Mouse (Mus musculus) right cerebral cortex, postnatal 4 days (tissue): ENCODE results near the gene Pdgfb.

Source experiments
- DNase-seq: peaks from one replicate; pipeline ENCODE4 v3.0.0-alpha.2; 2022

Gene Pdgfb

DNA sequence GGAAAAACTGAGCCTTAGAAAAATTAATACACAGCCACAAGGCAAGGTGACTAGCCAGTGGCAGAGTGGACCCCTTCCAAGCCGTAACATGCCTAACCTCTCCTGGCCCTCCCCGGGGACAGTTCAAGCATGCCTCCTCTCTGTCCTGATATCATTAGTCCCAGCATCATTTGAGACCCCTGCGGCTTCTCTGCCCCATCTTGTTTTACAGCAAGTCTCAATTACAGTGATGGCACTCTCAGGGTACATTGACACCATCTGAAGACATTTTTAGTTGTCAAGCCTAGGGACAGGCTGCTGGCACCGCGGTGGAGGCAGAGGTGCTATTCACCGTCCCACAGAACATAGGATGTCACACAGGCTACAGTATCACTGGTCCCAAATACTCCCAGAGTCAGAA, 6.3 kb downstream of the Pdgfb start:
- DNase-seq: no peak

DNA sequence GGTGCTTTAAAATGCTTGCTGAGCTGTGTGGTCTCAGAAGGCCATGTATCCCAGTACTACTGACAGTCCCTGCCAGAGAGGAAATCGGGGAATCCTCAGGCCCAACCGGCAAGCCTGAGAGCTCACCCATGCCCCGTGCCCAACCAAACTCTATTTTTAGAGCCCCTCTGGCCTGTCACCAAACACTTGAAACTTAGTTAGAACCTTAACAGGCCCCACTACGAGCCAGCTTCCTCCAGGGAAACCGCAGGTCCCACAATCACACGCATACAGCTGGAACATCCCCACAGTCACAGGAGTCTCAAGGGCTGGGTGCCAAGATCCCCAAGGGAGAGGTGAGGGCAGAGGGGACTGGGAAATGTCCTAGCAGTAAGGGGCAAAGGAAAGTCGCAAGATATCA, 8.6 kb downstream of the Pdgfb start:
- DNase-seq: no peak

DNA sequence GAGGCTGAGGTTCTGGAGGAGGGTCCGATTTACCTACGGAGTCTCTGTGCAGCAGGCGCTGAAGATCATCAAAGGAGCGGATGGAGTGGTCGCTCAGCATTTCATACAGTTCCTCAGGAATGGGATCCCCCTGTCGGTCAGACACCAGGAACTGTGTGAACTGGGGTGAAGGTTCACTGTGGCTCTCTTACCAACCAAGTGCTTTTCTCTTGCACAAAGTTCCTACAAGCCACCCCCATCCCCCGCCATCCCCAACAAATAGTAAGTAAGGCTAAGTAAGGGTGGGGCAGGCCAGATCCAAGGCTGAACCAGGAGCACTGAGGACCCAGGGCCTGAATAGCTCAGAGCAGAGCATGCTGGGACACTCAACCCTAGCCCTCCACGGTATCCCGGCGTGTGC, 9.3 kb downstream of the Pdgfb start:
- no peak for DNase-seq

DNA sequence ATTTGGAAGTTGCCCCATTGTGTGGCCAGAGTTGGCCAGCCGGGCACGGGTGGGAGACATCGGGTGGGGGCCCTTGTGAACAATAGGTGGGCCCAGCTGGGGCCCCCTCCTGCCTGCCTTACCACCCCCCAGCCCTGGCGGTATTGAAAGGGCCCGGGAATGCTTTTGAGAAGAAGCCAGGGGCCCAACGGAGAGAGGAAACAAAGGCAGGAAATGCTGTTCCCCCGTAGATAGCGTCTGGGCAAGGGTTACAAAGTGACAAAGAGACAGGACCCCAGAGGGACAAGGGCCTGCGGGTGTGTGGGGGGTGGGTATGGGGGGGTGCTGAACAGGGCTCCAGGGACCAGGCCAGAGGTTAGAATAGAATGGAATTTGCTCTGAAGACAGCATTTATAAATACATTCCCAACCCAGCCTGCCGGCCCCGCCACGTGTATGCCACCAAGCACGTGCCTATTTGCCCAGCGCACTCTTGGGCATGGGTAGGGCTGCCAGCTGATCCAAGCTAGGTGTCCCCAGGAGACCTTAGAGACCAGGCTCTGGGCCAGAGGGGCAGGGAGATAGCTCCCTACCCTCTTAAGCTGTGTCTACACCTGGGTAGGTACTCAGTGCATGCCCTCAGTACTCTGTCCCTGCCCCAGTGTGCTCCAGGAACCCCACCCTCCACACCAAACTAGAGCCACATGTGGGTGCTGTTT, 10.0 kb downstream of the Pdgfb start:
- DNase-seq: no peak

DNA sequence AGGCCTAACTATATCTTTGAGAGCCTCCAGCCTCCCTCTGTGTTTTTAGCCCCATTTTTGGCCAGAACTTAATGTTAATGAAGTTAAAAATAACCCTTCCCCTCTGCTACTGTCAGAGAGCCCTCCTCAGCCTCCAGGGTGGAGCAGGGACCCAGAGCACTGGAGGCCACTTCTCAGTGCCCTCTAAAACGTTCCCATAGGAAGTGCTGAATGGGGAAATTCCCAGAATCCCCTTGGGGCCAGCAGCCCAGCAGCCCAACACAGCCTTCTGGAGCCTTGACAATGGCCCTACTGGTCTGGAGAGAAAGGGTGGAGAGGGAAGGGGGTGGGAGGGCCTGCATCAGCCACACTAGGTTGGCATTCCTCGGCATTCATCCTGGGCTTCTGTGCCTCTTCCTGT, 11.2 kb downstream of the Pdgfb start:
- no peak for DNase-seq

DNA sequence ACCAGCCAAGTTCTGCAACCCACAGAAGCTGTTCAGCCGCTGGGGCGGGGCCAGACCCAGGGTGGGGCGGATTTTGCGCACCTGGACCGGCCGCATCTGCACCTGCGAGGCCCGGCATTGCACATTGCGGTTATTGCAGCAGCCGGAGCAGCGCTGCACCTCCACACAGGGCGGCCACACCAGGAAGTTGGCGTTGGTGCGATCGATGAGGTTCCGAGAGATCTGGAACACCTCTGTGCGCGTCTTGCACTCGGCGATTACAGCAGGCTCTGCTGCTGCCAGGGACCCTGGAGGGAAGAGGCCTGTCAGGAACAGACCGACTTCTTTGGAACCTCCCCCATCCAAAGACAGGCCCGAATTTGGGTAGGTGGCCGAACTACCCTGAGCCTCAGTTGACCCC, 13.2 kb downstream of the Pdgfb start:
- DNase-seq: no peak

DNA sequence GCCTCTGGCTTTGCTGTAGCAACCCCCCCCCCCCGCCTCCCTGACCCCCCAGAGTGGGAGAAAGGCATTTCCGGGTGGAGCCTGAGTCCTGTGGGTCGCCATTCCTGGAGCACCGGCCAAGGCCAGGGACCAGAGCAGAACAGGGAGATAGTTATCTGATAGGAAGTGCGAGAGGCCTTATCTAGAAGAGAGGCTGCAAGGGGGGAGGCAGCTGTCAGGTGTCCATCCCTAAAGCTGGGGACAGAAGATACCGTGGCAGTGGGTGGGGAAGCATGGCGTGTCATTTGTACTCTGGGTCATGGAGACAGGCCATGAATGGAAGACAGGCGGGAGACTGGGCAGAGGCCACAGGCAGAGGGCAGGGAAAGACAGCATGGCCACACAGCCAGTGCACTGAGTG, 14.1 kb downstream of the Pdgfb start:
- DNase-seq: no peak

DNA sequence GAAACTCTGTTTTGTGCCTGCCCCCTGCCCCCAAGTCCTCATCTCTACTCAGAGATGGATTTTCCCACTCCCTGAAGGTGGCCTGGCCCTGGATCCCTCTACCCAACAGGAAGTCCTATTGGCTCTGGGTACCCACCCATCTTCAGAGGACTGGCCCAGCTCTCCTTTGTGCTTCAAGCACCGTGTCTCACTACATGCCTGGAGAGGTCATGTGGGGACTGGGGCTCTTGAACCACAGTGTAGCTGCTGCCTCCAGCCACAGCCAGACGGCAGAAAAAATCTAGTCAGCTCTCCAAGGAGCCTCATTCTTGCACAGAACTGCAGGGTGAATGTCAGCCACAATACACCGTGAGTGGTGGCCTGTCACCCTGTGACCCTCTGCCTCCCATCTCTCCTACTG, 16.8 kb downstream of the Pdgfb start:
- no peak for DNase-seq

DNA sequence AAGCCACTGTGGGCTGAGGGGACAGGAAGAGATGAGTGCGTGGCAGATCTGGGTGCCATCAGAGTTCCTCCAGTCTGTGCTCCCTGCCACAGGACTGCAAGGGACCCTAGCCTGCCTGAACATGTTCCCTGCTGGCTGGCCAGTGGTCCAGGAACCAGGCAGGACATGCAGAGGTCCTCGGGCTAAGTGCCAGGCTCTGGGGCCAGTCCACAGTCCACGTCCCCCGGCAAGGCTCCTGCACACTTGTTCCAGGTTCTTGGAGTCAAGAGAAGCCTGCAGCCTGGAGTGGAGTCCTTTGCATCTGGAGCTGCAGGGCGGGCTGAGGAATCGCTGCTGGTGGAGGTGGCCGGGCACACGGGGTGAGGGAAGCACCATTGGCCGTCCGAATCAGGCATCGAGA, 18.0 kb downstream of the Pdgfb start:
- no peak for DNase-seq

DNA sequence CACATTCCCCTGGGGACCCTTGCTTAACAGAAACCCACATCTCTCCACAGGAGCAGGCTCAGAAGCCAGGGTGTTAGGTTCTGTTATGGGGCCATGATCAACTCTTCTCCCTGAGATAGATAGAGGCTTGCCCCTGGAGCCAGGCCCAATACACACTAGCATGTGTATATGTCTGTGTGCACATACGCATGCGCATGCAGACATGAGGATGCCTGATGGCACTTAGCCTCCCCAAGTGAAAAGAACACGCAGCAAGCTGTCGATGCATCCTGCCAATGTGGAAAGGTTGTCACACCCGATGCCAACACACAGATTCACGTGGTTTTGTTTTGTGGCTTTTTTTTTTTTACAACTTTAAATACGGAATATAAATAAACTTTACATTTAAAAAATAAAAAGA, 19.2 kb downstream of the Pdgfb start:
- DNase-seq: no peak

DNA sequence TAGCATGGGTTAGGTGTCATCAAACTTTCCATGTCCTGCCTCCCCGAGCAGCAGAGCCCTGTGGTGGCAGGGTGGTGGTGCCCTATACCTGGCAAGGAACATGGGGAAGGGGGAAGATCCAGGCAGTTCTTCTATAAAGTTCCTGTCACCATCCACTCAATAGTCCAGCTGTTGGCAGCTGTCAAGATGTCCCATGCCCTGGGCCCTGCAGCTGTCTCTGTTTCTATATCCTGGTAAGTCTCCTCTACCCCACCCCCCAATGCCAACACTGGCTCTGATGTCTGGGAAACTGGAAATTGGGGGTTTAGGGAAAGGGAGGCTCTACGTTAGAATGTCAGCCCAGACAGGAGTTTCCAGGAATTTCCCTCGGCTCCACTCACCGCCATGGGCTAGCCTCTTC, 20.2 kb downstream of the Pdgfb start:
- DNase-seq: no peak

DNA sequence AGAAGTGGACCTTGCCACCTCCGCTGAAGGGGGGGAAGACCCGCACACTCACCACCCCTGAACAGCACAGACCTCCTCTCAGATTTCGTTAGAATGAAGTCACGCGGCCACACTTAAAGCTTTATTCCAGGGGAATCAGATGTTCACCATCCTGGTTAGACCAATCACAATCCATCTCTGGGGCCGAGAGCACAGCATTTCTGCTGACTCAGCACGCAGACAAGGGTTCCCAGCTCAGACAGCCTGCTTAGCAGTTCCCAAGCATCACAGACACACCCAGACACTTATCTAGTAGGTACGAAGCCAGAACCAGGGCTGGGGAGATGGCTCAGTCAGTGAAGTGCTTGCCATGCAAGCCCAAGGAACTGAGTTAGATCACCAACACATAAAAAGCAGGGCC, 28.6 kb downstream of the Pdgfb start:
- DNase-seq: no peak

DNA sequence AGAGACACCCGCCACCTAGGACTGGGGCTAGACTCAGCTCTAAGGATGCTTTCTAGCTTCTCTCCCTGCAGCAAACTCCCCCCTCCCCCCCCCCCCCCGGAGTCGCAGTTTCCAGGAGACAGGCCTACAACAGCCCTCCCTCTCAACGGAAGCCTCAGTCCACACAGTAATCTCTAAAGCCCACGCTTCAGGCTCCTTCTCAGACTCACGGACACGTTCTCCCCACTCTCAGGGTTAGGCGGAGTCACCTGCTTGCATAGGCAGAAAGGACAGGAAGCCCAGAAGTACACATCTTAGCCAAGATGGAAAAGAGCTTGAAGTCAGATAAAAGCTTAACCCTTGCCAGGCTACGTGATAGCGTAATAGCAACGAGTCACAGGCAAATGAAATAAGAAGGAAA, 29.3 kb downstream of the Pdgfb start:
- DNase-seq: no peak

DNA sequence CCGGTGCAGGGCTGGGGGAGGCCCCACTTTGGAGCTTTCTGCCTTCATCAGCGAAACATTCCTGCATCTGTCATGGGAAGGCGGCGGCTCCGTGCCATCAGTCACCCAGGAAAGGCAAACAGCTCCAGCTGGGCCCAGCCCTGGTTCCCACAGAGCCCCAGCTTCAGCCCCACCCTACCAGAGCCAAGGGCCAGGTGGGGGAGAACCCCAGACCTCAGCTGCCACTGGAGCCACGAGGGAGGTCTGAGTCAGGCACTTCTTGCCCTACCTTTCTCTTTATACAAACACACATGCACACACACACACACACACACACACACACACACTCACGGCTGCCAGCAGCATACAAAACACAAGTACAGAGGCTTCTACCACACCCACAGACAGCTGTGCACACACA, 30.6 kb downstream of the Pdgfb start:
- DNase-seq: no peak

DNA sequence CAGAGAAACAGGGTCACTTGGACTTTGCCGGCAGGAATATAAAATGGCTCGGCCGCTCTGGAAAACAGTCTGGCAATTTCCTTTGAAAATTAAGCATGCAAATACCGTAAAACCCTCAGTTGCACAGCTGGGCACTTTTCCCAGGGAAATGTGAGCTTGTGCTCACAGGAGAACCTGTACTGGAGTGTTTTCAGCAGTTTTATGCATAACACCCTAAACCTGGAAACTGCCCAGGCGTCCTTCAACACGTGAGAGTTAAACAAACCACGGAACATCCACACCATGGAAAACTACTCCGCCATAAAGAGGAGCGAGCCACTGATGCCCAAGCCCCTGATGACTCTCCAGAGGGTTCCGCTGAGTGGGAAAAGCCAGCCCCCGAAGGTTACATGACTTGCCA, 34.1 kb downstream of the Pdgfb start:
- no peak for DNase-seq

DNA sequence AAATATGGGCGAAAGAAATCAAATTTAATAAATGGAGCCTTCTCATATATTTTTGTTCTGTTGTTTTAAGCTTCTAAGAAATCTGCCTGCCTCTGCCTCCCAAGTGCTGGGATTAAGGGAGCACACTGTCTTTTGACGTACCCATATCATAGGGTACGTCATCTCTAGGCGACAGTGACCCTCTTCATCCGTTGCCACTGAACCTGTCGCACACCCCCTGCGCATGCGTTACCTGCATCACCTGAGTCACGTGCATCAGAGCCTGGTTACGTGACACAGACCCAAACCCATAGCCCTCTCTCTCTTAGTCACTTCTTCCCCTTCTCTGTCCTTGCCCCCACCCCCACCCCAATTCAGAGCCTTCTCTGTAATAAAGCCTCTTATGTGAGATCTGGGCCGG, 42.6 kb downstream of the Pdgfb start:
- no peak for DNase-seq

DNA sequence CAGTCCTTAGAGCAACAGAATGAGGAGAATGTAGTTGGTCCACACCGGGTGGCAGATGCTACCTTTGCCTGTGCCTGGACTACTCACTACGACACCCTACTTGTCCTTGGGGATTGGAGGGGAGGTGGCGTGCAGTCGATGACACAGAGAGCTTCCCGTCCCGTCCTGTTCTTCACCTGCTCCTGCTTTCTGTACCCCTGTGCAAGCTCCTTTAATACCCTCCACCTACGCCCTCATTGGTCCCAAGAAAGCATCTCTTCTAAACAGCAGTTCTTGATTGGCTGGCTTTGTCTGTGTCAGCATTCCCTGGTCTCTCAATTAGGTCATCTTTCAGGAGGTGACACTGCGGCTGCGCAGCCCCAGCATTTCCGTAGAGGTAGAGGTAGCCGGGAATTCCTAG, 43.8 kb downstream of the Pdgfb start, which contains the start of gene Cbx7:
Cbx7 (minus strand) TSS at position 180 of the 400 bp plus-strand sequence.
- DNase-seq: no peak

DNA sequence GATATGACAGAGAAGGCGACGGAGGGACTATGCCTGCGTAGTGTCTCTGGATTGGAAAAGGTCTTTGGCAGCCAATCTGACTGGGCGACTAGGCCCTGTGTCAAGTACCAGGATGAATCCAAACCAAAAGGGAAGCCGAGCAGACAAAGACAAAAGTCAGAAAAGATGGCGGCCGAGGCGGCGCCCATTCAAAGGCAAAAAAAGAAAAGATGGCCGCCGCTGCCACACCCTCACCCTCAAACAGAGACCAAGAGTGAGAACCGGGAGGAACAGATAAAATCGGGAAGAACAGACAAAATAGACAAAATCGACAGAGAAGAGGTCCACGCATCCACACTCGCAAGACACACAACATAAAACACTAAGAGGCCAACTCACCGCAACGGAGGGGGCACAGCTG, 44.3 kb downstream of the Pdgfb start:
- no peak for DNase-seq

DNA sequence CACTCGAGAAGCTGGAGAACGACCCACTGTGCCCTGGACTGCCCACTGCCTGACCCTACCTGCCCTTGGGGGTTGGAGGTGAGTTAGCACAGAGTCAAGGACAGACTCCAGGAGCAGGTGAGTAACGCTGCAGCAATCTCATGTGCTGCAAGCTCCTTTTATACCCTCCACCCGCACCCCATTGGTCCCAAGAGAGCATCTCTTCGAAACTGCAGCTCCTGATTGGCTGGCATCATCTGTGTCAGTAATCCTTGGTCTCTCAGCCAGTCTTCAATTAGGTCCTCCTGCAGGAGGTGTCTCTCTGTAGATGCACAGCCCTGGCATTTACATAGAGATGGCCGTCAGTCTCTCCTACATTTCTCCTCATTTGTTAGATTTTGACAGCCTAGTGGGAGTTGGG, 47.4 kb downstream of the Pdgfb start:
- DNase-seq: no peak

DNA sequence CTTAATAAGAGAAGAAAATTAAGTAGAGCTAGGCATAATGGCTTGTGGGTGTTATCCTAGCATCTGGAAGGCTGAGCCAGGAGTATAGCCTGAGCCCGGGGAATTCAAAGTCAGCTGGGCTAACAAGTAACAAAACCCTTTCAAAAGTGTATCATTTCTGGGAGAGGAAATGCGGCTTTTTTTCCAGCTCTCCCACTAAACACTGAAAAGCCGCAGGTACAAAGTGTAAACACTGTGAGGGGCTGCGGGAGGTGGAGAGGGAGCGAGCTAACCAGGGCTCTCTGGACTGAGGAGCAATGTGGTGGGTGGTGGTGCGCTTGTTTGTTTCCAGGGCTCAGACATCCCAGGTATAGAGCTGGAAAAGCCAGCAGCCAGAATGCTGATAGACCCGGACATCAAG, 50.4 kb downstream of the Pdgfb start:
- DNase-seq: no peak

DNA sequence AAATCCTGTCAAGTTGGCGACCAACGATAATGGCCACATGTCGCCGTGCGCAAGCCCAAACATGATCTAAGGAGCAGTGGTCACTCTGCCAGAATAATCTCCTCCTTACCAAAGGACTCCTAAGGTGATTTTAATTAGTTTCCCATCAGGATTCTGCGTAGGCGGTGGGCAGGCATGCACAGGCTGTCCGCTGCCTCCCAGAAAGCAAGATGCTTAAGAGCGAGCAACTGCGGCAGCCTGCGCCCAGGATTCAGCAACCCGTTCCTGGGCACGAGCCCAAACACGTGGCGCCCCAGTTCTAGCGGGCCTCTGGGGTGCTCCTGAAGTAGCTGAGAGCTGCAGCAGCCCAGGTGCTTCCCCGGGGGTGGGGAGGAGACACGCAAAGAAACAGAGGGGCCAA, 52.1 kb downstream of the Pdgfb start:
- DNase-seq: no peak

DNA sequence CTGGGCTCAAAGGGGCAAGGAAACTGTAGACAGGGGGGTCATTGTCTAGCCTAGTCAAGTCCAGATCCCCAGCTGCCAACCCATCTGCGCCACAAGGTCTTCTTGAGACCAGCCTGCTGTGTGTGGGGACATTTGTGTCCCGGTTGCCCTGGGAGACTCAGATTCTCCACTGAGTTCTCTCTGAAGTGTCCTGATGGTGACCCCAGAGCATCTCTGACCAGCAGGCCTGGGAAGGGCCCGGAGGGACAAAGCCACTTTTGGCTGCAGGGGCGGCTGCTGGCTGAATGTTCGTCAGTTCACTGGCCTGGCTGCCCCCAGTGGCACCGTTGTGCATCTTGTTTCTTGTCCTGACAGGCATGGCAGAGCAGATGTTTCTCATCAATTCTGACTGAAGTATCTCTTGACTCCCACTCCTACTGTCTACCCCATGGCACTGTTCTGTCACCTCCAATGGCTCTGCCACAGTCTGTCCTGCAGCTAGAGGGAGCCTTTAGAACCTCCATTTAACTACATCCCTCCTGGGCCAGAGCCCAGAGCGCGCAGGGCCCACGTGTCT, 53.3 kb downstream of the Pdgfb start:
- no peak for DNase-seq

DNA sequence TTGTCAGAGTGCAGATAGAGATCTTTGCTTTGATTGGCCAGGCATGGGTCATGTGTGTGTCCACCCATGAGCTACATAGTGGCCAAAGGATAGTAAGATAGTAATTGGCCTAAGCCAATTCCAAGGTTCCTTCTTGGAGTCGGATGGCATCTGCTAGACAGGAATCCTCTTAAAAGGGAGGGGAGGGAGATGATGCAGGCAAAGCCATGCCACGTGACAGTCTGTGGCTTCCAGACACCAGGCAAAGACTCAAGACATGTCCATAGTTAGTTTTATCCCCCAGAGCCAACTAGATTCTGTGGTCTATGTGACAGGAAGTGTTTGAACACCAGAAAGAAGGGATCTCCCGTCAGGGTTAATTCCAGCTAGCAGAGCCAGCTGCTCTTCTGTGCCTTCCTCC, 56.4 kb downstream of the Pdgfb start:
- DNase-seq: no peak

DNA sequence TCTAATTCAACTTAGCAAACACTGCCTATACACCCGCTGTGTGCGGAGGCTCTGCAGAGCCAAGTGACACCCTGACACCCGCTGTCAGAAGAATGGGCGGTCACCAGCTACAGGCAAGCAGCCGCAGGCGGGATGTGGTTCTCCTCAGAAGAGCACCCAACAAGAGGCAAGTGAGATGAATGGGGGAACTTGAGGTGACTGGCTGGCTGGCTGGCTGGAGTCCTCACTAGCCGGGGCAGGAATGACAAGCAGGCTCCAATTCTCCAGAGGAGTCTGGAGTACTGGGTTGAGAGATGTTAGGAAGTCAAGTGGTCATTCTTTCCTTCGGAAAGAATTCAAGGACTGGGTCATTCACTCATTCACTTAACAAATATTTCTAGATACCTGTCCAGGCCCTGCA, 58.2 kb downstream of the Pdgfb start:
- no peak for DNase-seq

DNA sequence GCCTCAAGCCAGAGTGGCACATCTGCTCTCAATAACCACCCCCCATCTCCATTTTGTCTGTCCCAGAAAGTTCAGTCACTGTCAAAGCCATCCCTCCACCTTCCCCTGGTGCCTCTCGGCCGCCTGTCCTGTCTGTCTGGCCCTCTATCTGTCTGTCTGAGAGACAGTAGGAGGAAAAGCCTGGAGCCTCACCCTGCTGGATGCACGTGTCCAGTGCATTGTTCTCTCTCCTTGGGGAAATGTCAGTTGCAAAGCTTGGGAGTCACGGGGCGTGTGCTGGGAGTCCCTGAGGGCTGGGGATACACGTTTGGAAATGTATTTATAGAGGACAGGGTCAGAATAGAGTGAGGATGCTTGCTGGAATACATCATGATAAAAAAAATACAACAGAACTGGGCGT, 61.3 kb downstream of the Pdgfb start:
- no peak for DNase-seq
